Mouse (Mus musculus) neural tube, embryonic 15.5 days (tissue): ENCODE data around the gene Map10. TPM values are rescaled to one million over a fixed set of nuclear protein-coding genes. Genes with fewer than 3 reads are reported as not detected.
A peak's percentile ranks its signal among the peaks of the same experiment; 100 is the strongest.

Experiments used
- ATAC-seq: fragments of 200-750 bp; cut with Nextera tagmentation; 2 replicates; pipeline ENCODE4 v1.8.0; 2017; ENCODE audit warnings: mild to moderate bottlenecking, moderate TSS enrichment, moderate library complexity; ENCODE audit not compliant: low FRiP score
- H3K27ac ChIP-seq: fragments of 300-500 bp; sonication (generic); replicated peaks from 2 replicates; pipeline ENCODE4 v1.5.1; 2015; ENCODE audit warnings: mild to moderate bottlenecking, inconsistent platforms
- H3K27me3 ChIP-seq: fragments of 300-500 bp; sonication (generic); replicated peaks from 2 replicates; pipeline ENCODE4 v1.6.1; 2015; ENCODE audit warnings: inconsistent platforms
- H3K36me3 ChIP-seq: fragments of 300-500 bp; sonication (generic); 2 replicates; pipeline ENCODE4 v1.6.1; 2015; ENCODE audit warnings: inconsistent platforms
- H3K4me1 ChIP-seq: fragments of 300-500 bp; sonication (generic); 2 replicates; pipeline ENCODE4 v1.6.1; 2015; ENCODE audit warnings: inconsistent platforms
- H3K4me2 ChIP-seq: fragments of 300-500 bp; sonication (generic); 2 replicates; pipeline ENCODE4 v1.6.1; 2015; ENCODE audit warnings: inconsistent platforms, mild to moderate bottlenecking, moderate library complexity
- H3K4me3 ChIP-seq: fragments of 300-500 bp; sonication (generic); replicated peaks from 2 replicates; pipeline ENCODE4 v1.5.1; 2015; ENCODE audit warnings: mild to moderate bottlenecking, inconsistent platforms
- H3K9ac ChIP-seq: fragments of 300-500 bp; sonication (generic); replicated peaks from 2 replicates; pipeline ENCODE4 v1.6.1; 2015; ENCODE audit warnings: mild to moderate bottlenecking, inconsistent platforms
- H3K9me3 ChIP-seq: fragments of 300-500 bp; sonication (generic); replicated peaks from 2 replicates; pipeline ENCODE4 v1.6.1; 2016; ENCODE audit warnings: inconsistent platforms
- WGBS: fragments of 180-500 bp; shearing (Covaris S2); methylation state at CpG from one replicate; pipeline ENCODE4 v1.1.7; 2015; ENCODE audit warnings: mixed read lengths; 5-methylcytosine and 5-hydroxymethylcytosine counted together
- polyA plus RNA-seq: library from polyadenylated mRNA; unstranded; fragments of >200 nt; fragmentation: Nextera tagmentation; extraction: Ambion mirVana; gene quantifications from 2 replicates; pipeline ENCODE4 v1.2.1, GENCODE M21; 2015

The Map10 gene
- polyA plus RNA-seq, 1 experiment from 2014 or later: 6.5 TPM

GRCm38 (mm10) chr8:125722675-125723074 is 53.1 kb downstream of the Map10 start:
- no peak overlapping the region for H3K9ac ChIP-seq
- WGBS: 80% methylated on average over 7 of the region's 7 CpGs
- H3K4me3 ChIP-seq: no peak overlapping the region
- no peaks in the 10 kb centered on the region for H3K9me3 ChIP-seq
- no peaks in the 10 kb centered on the region for H3K36me3 ChIP-seq
- peaks cover 11% of the 10 kb centered on the region for H3K4me1 ChIP-seq
- ATAC-seq: no peak
- H3K4me2 ChIP-seq: no peak overlapping the region
- H3K27ac ChIP-seq: 0 out of 2 replicates have a peak overlapping the region, but pooled peaks have one; percentile 5
- no peaks in the 10 kb centered on the region for H3K27me3 ChIP-seq

Other genes starting within 250 kb of the Map10 start
- 16.3 and 16.8 TPM in 2 replicates for gene Sipa1l2, start 100.0 kb upstream of the Map10 start, polyA plus RNA-seq
- 33.1 and 36.9 TPM in 2 replicates for gene Ntpcr, start 60.1 kb downstream of the Map10 start, polyA plus RNA-seq
- 3.6 and 4.8 TPM in 2 replicates for gene Pcnx2, start 228.5 kb downstream of the Map10 start, polyA plus RNA-seq
- 0.59 and 0.86 TPM in 2 replicates for gene Map3k21, start 240.6 kb downstream of the Map10 start, polyA plus RNA-seq